9 mouse cellular contexts compared by ENCODE assay signal in genomic region chr2:165368496-165368895, GRCm38 (mm10). TPM values are rescaled to one million over a fixed set of nuclear protein-coding genes. Genes with fewer than 3 reads are reported as not detected.
A peak's percentile ranks its signal among the peaks of the same experiment; 100 is the strongest.
DNase-seq lines count a peak whose midpoint lies in the region; TF ChIP-seq lines count a peak whose summit lies in the region.
"Had no signal": no experiment of that assay in that cellular context is flagged by ENCODE, and none has a peak within 500 bp of the region (broad histone marks: within the 10 kb centered on the region; RNA-seq: fewer than 3 reads in every experiment).

Zfp663 (minus strand) TSS chr2:165368729.

- peaks cover 28% of the 10 kb centered on the region for H3K27me3 ChIP-seq in midbrain, embryonic 10.5 days (ENCODE audit: low read depth, poor library complexity, severe bottlenecking)
- H3K27me3 ChIP-seq in cerebellum, adult 2 months (ENCODE audit: control insufficient read depth, insufficient read depth, low read length) = peaks cover 1% of the 10 kb centered on the region; the same call in 1 of the 2 replicates

- intact Hi-C loops in gastrocnemius, adult 2 months (cut with DNase I) = no loop called here
- intact Hi-C loops in gastrocnemius, postnatal 36 days (cut with DNase I) = loop anchor here (10.0 kb wide), 1 partner anchor 116 kb away; no protein-coding TSS in a partner anchor

- no peaks in the 10 kb centered on the region for H3K36me3 ChIP-seq in ES-E14 (ENCODE audit: control insufficient read depth, insufficient read depth, low read length, poor library complexity, severe bottlenecking)
- H3K36me3 ChIP-seq in midbrain, embryonic 10.5 days = peaks cover under 1% of the 10 kb centered on the region; the same call in 1 of the 2 replicates

- no peak within 1 kb of the TSS for H3K27ac ChIP-seq in gastrocnemius, adult 2 months
- no peak within 1 kb of the TSS for H3K27ac ChIP-seq in ES-E14 (ENCODE audit: insufficient read depth, low read depth, low read length, poor library complexity, severe bottlenecking)
- peak within 1 kb of the TSS; percentile 95 for H3K27ac ChIP-seq in midbrain, embryonic 10.5 days (replicated peaks)
- no peak within 1 kb of the TSS for H3K27ac ChIP-seq in cerebellum, adult 2 months (ENCODE audit: insufficient read depth, low read length)

- no peaks in the 10 kb centered on the region for H3K9me3 ChIP-seq in ES-E14 (ENCODE audit: control insufficient read depth, insufficient read depth, low read depth, low read length)
- H3K9me3 ChIP-seq in midbrain, embryonic 10.5 days (replicated peaks) = no peaks in the 10 kb centered on the region

- under 1% methylated on average over 27 of the region's 27 CpGs for WGBS in midbrain, embryonic 10.5 days
- WGBS in cerebellum, adult 2 months = 2% methylated on average over 27 of the region's 27 CpGs

- no peak for TF ChIP-seq POLR2A in cerebellum, adult 2 months (IDR thresholded peaks at IDR 0.05; ENCODE audit: borderline replicate concordance, insufficient read depth, low read length)

- in situ Hi-C loops in ES-E14 (cut with MboI; ENCODE audit: low sequenced_read_pairs in 2 of 2, unreplicated experiment in 2 of 2) = no loop called here

- H3K4me1 ChIP-seq in ES-E14 (ENCODE audit: control insufficient read depth in 2 of 2, insufficient read depth in 2 of 2, low read length in 2 of 2, poor library complexity in 1 of 2) = peaks cover 0 to 19% of the 10 kb centered on the region in 2 experiments; a peak in 2 of 4 replicates
- peaks cover 48% of the 10 kb centered on the region for H3K4me1 ChIP-seq in midbrain, embryonic 10.5 days
- H3K4me1 ChIP-seq in cerebellum, adult 2 months (ENCODE audit: control insufficient read depth, insufficient read depth, low read length) = peaks cover 8% of the 10 kb centered on the region

- no peak for TF ChIP-seq CTCF in gastrocnemius, adult 2 months (IDR thresholded peaks at IDR 0.05)
- no peak for TF ChIP-seq CTCF in cerebellum, adult 2 months (IDR thresholded peaks at IDR 0.05; ENCODE audit: borderline replicate concordance, insufficient read depth, low read depth, low read length)

- H3K4me3 ChIP-seq in gastrocnemius, adult 2 months = peak within 1 kb of the TSS; percentile 45
- H3K4me3 ChIP-seq in ES-E14 (ENCODE audit: insufficient read depth in 1 of 2, low read depth in 1 of 2, low read length in 2 of 2, poor library complexity in 1 of 2, severe bottlenecking in 1 of 2) = peak within 1 kb of the TSS; percentile 53 to 60
- peak within 1 kb of the TSS; percentile 67 for H3K4me3 ChIP-seq in midbrain, embryonic 10.5 days
- no peak within 1 kb of the TSS for H3K4me3 ChIP-seq in cerebellum, adult 2 months (replicated peaks; ENCODE audit: insufficient read depth, low read depth, low read length)

- no peak for DNase-seq in gastrocnemius, adult 2 months
- DNase-seq in gastrocnemius, postnatal 36 days = no peak
- no peak for DNase-seq in ES-E14 (ENCODE audit: low read depth, low spot score)
- peak; percentile 35 for DNase-seq in forelimb bud, embryonic 11.5 days (ENCODE audit: low read depth, low spot score)
- peak; percentile 86 for DNase-seq in midbrain, embryonic 10.5 days (ENCODE audit: low spot score)
- DNase-seq in Muller cell, postnatal 12 days (ENCODE audit: inconsistent ontology term) = no peak
- no peak for DNase-seq in cerebellum, adult 2 months
- DNase-seq in yolk sac, embryonic 10.5 days (ENCODE audit: low spot score) = no peak

- peak within 1 kb of the TSS; percentile 8; the same call in 1 of the 2 replicates for H3K9ac ChIP-seq in ES-E14 (ENCODE audit: insufficient read depth, low read depth, low read length, poor library complexity, severe bottlenecking)

TF ChIP-seq in ES-E14, 5 proteins besides CTCF, POLR2A, EP300 and RAD21:
- TF ChIP-seq CHD2 (IDR thresholded peaks at IDR 0.05; ENCODE audit: low read depth, low read length) (no peak), HCFC1 (IDR thresholded peaks at IDR 0.05; ENCODE audit: borderline replicate concordance, insufficient read depth, low read length) (no peak), ZC3H11A (IDR thresholded peaks at IDR 0.05; ENCODE audit: borderline replicate concordance, low read depth, low read length) (no peak), ZNF384 (IDR thresholded peaks at IDR 0.05; ENCODE audit: low read depth, low read length) (no peak), MAFK (IDR thresholded peaks at IDR 0.05; ENCODE audit: insufficient read depth, low read depth, low read length) (no peak)

RNA-seq across cellular contexts. Expression of gene Zfp663, which starts in this region (rescaled TPM):
- not detected for total RNA-seq in gastrocnemius, adult 2 months (2021)
- not detected for total RNA-seq in gastrocnemius, postnatal 36 days (2021)
- total RNA-seq in ES-E14 (2012; rRNA removed) = 0.37 TPM in 1 of 2 replicates, not detected in the other
- polyA plus RNA-seq in midbrain, embryonic 10.5 days (2016; fragmentation: Nextera tagmentation; extraction: Ambion mirVana) = 6.0 and 7.2 TPM in 2 replicates
- polyA plus RNA-seq in cerebellum, adult 2 months (2012; rRNA removed) = not detected in 2 replicates
- polyA plus RNA-seq: thymus, adult 2 months had no signal

Comparison
In these comparisons a context has a peak if more than half of its experiments do, and no peak if none do; other contexts are left out.
1. DNase-seq: peak in forelimb bud, embryonic 11.5 days (single experiment) and midbrain, embryonic 10.5 days (single experiment); none in gastrocnemius, adult 2 months (single experiment), gastrocnemius, postnatal 36 days (0 of 2), ES-E14 (single experiment), Muller cell, postnatal 12 days (single experiment), cerebellum, adult 2 months (0 of 2) and yolk sac, embryonic 10.5 days (single experiment).